In the genomic region with DNA sequence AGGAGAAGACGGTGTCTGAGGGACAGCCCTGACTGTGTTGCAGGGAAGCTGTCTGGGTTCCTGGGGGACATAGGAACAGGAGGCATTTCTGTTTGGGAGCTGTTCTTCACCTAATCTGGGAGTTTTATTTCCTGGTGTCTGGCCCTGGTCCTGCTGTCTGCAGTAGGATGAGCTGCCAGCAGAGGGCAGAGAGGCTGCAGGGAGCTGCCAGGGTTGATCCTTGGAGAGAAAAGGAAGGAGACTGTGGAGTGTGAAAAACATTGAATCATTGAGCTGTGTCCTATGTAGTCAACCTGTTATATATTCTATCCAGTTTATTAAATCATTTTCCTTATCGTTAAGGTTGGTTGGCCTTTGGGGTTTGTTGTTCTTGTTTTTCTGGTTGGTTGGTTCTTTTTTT, we compare ENCODE assay signal across 20 mouse cellular contexts. TPM values are rescaled to one million over a fixed set of nuclear protein-coding genes. Genes with fewer than 3 reads are reported as not detected.
A peak's percentile ranks its signal among the peaks of the same experiment; 100 is the strongest.
DNase-seq lines count a peak whose midpoint lies in the region; ATAC-seq and TF ChIP-seq lines count a peak whose summit lies in the region.
"Not testable (repeated sequence)": the region's sequence is repeated elsewhere in the genome, so short reads cannot be mapped to it uniquely, and the experiment has no call there.
"Had no signal": no experiment of that assay in that cellular context is flagged by ENCODE, and none has a peak within 500 bp of the region (broad histone marks: within the 10 kb centered on the region; RNA-seq: fewer than 3 reads in every experiment).

No protein-coding gene starts in this region.

- H3K4me1 ChIP-seq in embryonic facial prominence, embryonic 14.5 days (ENCODE audit: control insufficient read depth, insufficient read depth, low read length); forebrain, embryonic 16.5 days (replicated peaks; ENCODE audit: control insufficient read depth, insufficient read depth, low read length); intestine, embryonic 14.5 days (replicated peaks; ENCODE audit: control insufficient read depth, insufficient read depth, low read length); kidney, postnatal 0 days (replicated peaks; ENCODE audit: insufficient read depth, low read length); neural tube, embryonic 11.5 days (ENCODE audit: control insufficient read depth, insufficient read depth, low read length): not testable (repeated sequence)

- H3K27me3 ChIP-seq in embryonic facial prominence, embryonic 14.5 days (replicated peaks; ENCODE audit: control insufficient read depth, insufficient read depth, low read length); forebrain, embryonic 16.5 days (replicated peaks; ENCODE audit: control insufficient read depth, insufficient read depth, low read length); intestine, embryonic 14.5 days (replicated peaks; ENCODE audit: control insufficient read depth, insufficient read depth, low read length); kidney, postnatal 0 days (ENCODE audit: insufficient read depth, low read length); neural tube, embryonic 11.5 days (ENCODE audit: control insufficient read depth, insufficient read depth, low read length): not testable (repeated sequence)

- WGBS in embryonic facial prominence, embryonic 14.5 days, result no CpG with 5 or more reads among the region's 2 CpGs
- no CpG with 5 or more reads among the region's 2 CpGs for WGBS in forebrain, embryonic 16.5 days
- WGBS in intestine, embryonic 14.5 days, result no CpG with 5 or more reads among the region's 2 CpGs
- no CpG with 5 or more reads among the region's 2 CpGs for WGBS in kidney, postnatal 0 days
- WGBS in neural tube, embryonic 11.5 days, result no CpG with 5 or more reads among the region's 2 CpGs

- not testable (repeated sequence) for H3K9me3 ChIP-seq in embryonic facial prominence, embryonic 14.5 days (ENCODE audit: control insufficient read depth, low read length); forebrain, embryonic 16.5 days (ENCODE audit: control insufficient read depth, low read length); intestine, embryonic 14.5 days (ENCODE audit: control insufficient read depth, low read length); kidney, postnatal 0 days (replicated peaks; ENCODE audit: low read length); neural tube, embryonic 11.5 days (ENCODE audit: control insufficient read depth, low read length)

- TF ChIP-seq CTCF in kidney, postnatal 0 days (IDR thresholded peaks at IDR 0.05; ENCODE audit: low read depth), result not testable (repeated sequence)

- not testable (repeated sequence) for DNase-seq in embryonic facial prominence, embryonic 14.5 days (ENCODE audit: low spot score); intestine, embryonic 14.5 days (ENCODE audit: low spot score); kidney, postnatal 0 days (ENCODE audit: low spot score); neural tube, embryonic 11.5 days (ENCODE audit: low spot score)

- ATAC-seq in embryonic facial prominence, embryonic 14.5 days (ENCODE audit: low read depth), result peak; percentile 79; the same call in 1 of the 2 replicates
- peak; percentile 71 for ATAC-seq in forebrain, embryonic 16.5 days
- ATAC-seq in hematopoietic stem cell, adult 5-6 weeks (replicated peaks in 1 of 2; ENCODE audit: insufficient read depth in 1 of 2, low FRiP score in 2 of 2, low TSS enrichment in 1 of 2, low read depth in 1 of 2, poor library complexity in 2 of 2, severe bottlenecking in 2 of 2), result peak; percentile 72 to 74
- ATAC-seq in intestine, embryonic 14.5 days (replicated peaks; ENCODE audit: low FRiP score, low TSS enrichment, low read depth), result peak; percentile 54; the same call in 1 of the 2 replicates
- peak; percentile 60; the same call in 1 of the 2 replicates for ATAC-seq in kidney, postnatal 0 days (replicated peaks; ENCODE audit: low FRiP score, low read depth)
- peak; percentile 87 for ATAC-seq in megakaryocyte-erythroid progenitor cell, adult 5-6 weeks (replicated peaks; ENCODE audit: low FRiP score, low TSS enrichment, poor library complexity, severe bottlenecking)
- peak; percentile 66; the same call in 1 of the 2 replicates for ATAC-seq in neural tube, embryonic 11.5 days (ENCODE audit: insufficient read depth, low FRiP score, low TSS enrichment)

- not testable (repeated sequence) for H3K4me2 ChIP-seq in embryonic facial prominence, embryonic 14.5 days (ENCODE audit: low read depth, low read length); forebrain, embryonic 16.5 days (ENCODE audit: low read length); intestine, embryonic 14.5 days (ENCODE audit: low read length); kidney, postnatal 0 days (ENCODE audit: low read length); neural tube, embryonic 11.5 days (ENCODE audit: low read depth)

- not testable (repeated sequence) for H3K27ac ChIP-seq in embryonic facial prominence, embryonic 14.5 days (replicated peaks; ENCODE audit: low read depth, low read length); forebrain, embryonic 16.5 days (ENCODE audit: low read length); intestine, embryonic 14.5 days (ENCODE audit: low read depth); kidney, postnatal 0 days; neural tube, embryonic 11.5 days (ENCODE audit: low read depth, low read length)

- not testable (repeated sequence) for H3K4me3 ChIP-seq in embryonic facial prominence, embryonic 14.5 days (ENCODE audit: low read depth, low read length); forebrain, embryonic 16.5 days (replicated peaks; ENCODE audit: low read length); intestine, embryonic 14.5 days (ENCODE audit: low read depth, low read length); kidney, postnatal 0 days (replicated peaks; ENCODE audit: low read depth, low read length); neural tube, embryonic 11.5 days (ENCODE audit: low read depth, low read length)

- not testable (repeated sequence) for H3K36me3 ChIP-seq in embryonic facial prominence, embryonic 14.5 days (ENCODE audit: control insufficient read depth, insufficient read depth, low read length); forebrain, embryonic 16.5 days (ENCODE audit: control insufficient read depth, insufficient read depth); intestine, embryonic 14.5 days (ENCODE audit: control insufficient read depth, insufficient read depth, low read length); kidney, postnatal 0 days (ENCODE audit: insufficient read depth, low read length); neural tube, embryonic 11.5 days (ENCODE audit: control insufficient read depth, insufficient read depth, low read length)

- not testable (repeated sequence) for H3K9ac ChIP-seq in embryonic facial prominence, embryonic 14.5 days (ENCODE audit: low read depth, low read length); forebrain, embryonic 16.5 days (replicated peaks; ENCODE audit: low read depth, low read length); intestine, embryonic 14.5 days (ENCODE audit: low read length); kidney, postnatal 0 days (ENCODE audit: low read depth, low read length); neural tube, embryonic 11.5 days (ENCODE audit: low read length)

RNA-seq across cellular contexts. Expression of gene Gal3st2c, which starts 9.4 kb away (rescaled TPM):
- 0.04 TPM in 1 of 2 replicates, not detected in the other for polyA plus RNA-seq in embryonic facial prominence, embryonic 14.5 days (2014; fragmentation: Nextera tagmentation; extraction: Ambion mirVana)
- not detected in 2 replicates for polyA plus RNA-seq in forebrain, embryonic 16.5 days (2015; fragmentation: Nextera tagmentation; extraction: Ambion mirVana)
- not detected in 2 replicates for total RNA-seq in hematopoietic stem cell, adult 5-6 weeks (2017)
- polyA plus RNA-seq in intestine, embryonic 14.5 days (2014; fragmentation: Nextera tagmentation; extraction: Ambion mirVana), result 0.03 TPM in 1 of 2 replicates, not detected in the other
- not detected in 2 replicates for polyA plus RNA-seq in kidney, postnatal 0 days (2015; fragmentation: Nextera tagmentation; extraction: Ambion mirVana)
- not detected in 2 replicates for total RNA-seq in megakaryocyte-erythroid progenitor cell, adult 5-6 weeks (2014; fragmentation: Nextera tagmentation)
- not detected in 2 replicates for total RNA-seq in megakaryocyte-erythroid progenitor cell, adult 5-6 weeks (2017)
- polyA plus RNA-seq in neural tube, embryonic 11.5 days (2014; fragmentation: Nextera tagmentation; extraction: Ambion mirVana), result not detected in 2 replicates
- total RNA-seq: liver, adult 2 months had no signal
- polyA plus RNA-seq: C2C12; embryonic facial prominence, embryonic 15.5 days; heart, embryonic 11.5 days; hindbrain, embryonic 13.5 days; limb, embryonic 10.5 days; liver, adult 2 months; liver, embryonic 16.5 days; midbrain, embryonic 14.5 days; testis, adult 2 months; urinary bladder, adult 2 months had no signal

RNA-seq across cellular contexts. Expression of gene Neu4, which starts 39.3 kb away (rescaled TPM):
- polyA plus RNA-seq in embryonic facial prominence, embryonic 14.5 days (2014; fragmentation: Nextera tagmentation; extraction: Ambion mirVana), result not detected in 2 replicates
- not detected in 2 replicates for polyA plus RNA-seq in forebrain, embryonic 16.5 days (2015; fragmentation: Nextera tagmentation; extraction: Ambion mirVana)
- total RNA-seq in hematopoietic stem cell, adult 5-6 weeks (2017), result not detected in 2 replicates
- not detected in 2 replicates for polyA plus RNA-seq in intestine, embryonic 14.5 days (2014; fragmentation: Nextera tagmentation; extraction: Ambion mirVana)
- not detected in 2 replicates for polyA plus RNA-seq in kidney, postnatal 0 days (2015; fragmentation: Nextera tagmentation; extraction: Ambion mirVana)
- not detected in 2 replicates for total RNA-seq in megakaryocyte-erythroid progenitor cell, adult 5-6 weeks (2014; fragmentation: Nextera tagmentation)
- not detected in 2 replicates for total RNA-seq in megakaryocyte-erythroid progenitor cell, adult 5-6 weeks (2017)
- polyA plus RNA-seq in neural tube, embryonic 11.5 days (2014; fragmentation: Nextera tagmentation; extraction: Ambion mirVana), result not detected in 2 replicates
- total RNA-seq: adrenal gland, postnatal 14 days; gastrocnemius, postnatal 10 days; heart, postnatal 14 days; liver, adult 2 months had no signal
- polyA plus RNA-seq: C2C12; embryonic facial prominence, embryonic 15.5 days; heart, embryonic 11.5 days; hindbrain, embryonic 13.5 days; limb, embryonic 10.5 days; liver, adult 2 months; liver, embryonic 16.5 days; midbrain, embryonic 14.5 days; testis, adult 2 months; urinary bladder, adult 2 months had no signal
